Mouse (Mus musculus) cerebellum, adult 2 months (tissue): ENCODE data around the gene Hoxa7.

ENCODE experiments used
- CTCF ChIP-seq: fragments of 200-500 bp; IDR thresholded peaks from 2 replicates; pipeline ENCODE4 v1.5.1; 2011; ENCODE audit warnings: low read depth, mild to moderate bottlenecking, control low read depth, low read length, moderate library complexity, borderline replicate concordance; ENCODE audit not compliant: insufficient read depth
- POLR2A ChIP-seq: fragments of 200-500 bp; IDR thresholded peaks from 2 replicates; pipeline ENCODE4 v1.6.1; 2011; ENCODE audit warnings: low read length, control low read depth, borderline replicate concordance; ENCODE audit not compliant: insufficient read depth

GRCm38 (mm10) chr6:52249415-52249738 is 27.7 kb upstream of the Hoxa7 start:
- TF ChIP-seq CTCF (no peak), POLR2A (no peak)
